Mouse (Mus musculus) intestine, embryonic 15.5 days (tissue): ENCODE data around the gene Zbtb3. TPM values are rescaled to one million over a fixed set of nuclear protein-coding genes. Genes with fewer than 3 reads are reported as not detected.

Experiments used
- ATAC-seq: fragments of 200-750 bp; cut with Nextera tagmentation; 2 replicates; pipeline ENCODE4 v1.8.0; 2017; ENCODE audit warnings: moderate TSS enrichment, moderate library complexity
- H3K27ac ChIP-seq: fragments of 300-500 bp; sonication (generic); 2 replicates; pipeline ENCODE4 v1.5.1; 2015; ENCODE audit warnings: mild to moderate bottlenecking, inconsistent platforms
- H3K27me3 ChIP-seq: fragments of 300-500 bp; sonication (generic); replicated peaks from 2 replicates; pipeline ENCODE4 v1.6.1; 2015; ENCODE audit warnings: inconsistent platforms
- H3K36me3 ChIP-seq: fragments of 300-500 bp; sonication (generic); 2 replicates; pipeline ENCODE4 v1.6.1; 2015; ENCODE audit warnings: inconsistent platforms
- H3K4me1 ChIP-seq: fragments of 300-500 bp; sonication (generic); replicated peaks from 2 replicates; pipeline ENCODE4 v1.6.1; 2015; ENCODE audit warnings: inconsistent platforms
- H3K4me2 ChIP-seq: fragments of 300-500 bp; sonication (generic); replicated peaks from 2 replicates; pipeline ENCODE4 v1.6.1; 2015; ENCODE audit warnings: mild to moderate bottlenecking, inconsistent platforms
- H3K4me3 ChIP-seq: fragments of 300-500 bp; sonication (generic); replicated peaks from 2 replicates; pipeline ENCODE4 v1.5.1; 2015; ENCODE audit warnings: inconsistent platforms
- H3K9ac ChIP-seq: fragments of 300-500 bp; sonication (generic); 2 replicates; pipeline ENCODE4 v1.6.1; 2015; ENCODE audit warnings: inconsistent platforms
- H3K9me3 ChIP-seq: fragments of 300-500 bp; sonication (generic); 2 replicates; pipeline ENCODE4 v1.6.1; 2016; ENCODE audit warnings: inconsistent platforms
- WGBS: fragments of 180-500 bp; shearing (Covaris S2); methylation state at CpG from one replicate; pipeline ENCODE4 v1.1.7; 2015; 5-methylcytosine and 5-hydroxymethylcytosine counted together
- polyA plus RNA-seq: library from polyadenylated mRNA; unstranded; fragments of >200 nt; fragmentation: Nextera tagmentation; extraction: Ambion mirVana; gene quantifications from 2 replicates; pipeline ENCODE4 v1.2.1, GENCODE M21; 2015

Gene Zbtb3
- polyA plus RNA-seq, 1 experiment from 2014 or later, result 4.0 TPM

GRCm38 (mm10) chr19:8850402-8850901 lies 48.1 kb downstream of the Zbtb3 start, which contains the start of gene Lrrn4cl:
TSS of gene Lrrn4cl (plus strand) at chr19:8850768.
- Histone ChIP-seq H3K9ac (no peak within 1 kb of the TSS), H3K4me2 (peak within 1 kb of the TSS; percentile 22; the same call in 1 of the 2 replicates), H3K9me3 (no peaks in the 10 kb centered on the region), H3K27ac (0 out of 2 replicates have a peak within 1 kb of the TSS, but pooled peaks have one; percentile 28), H3K36me3 (peaks cover 8% of the 10 kb centered on the region; the same call in 1 of the 2 replicates), H3K4me3 (no peak within 1 kb of the TSS), H3K4me1 (peaks cover 13% of the 10 kb centered on the region; the same call in 1 of the 2 replicates), H3K27me3 (no peaks in the 10 kb centered on the region)
- WGBS, result 20% methylated on average over 7 of the region's 7 CpGs
- ATAC-seq, result peak; percentile 89

- Histone ChIP-seq H3K9ac (no peak overlapping the region), H3K36me3 (peaks cover under 1% of the 10 kb centered on the region; the same call in 1 of the 2 replicates), H3K27me3 (no peaks in the 10 kb centered on the region), H3K4me2 (no peak overlapping the region), H3K4me3 (no peak overlapping the region), H3K9me3 (no peaks in the 10 kb centered on the region), H3K27ac (no peak overlapping the region), H3K4me1 (peaks cover 13% of the 10 kb centered on the region; the same call in 1 of the 2 replicates)
- 44% methylated on average over 7 of the region's 7 CpGs for WGBS
- ATAC-seq, result no peak
Observed at GRCm38 (mm10) chr19:8851639-8852038, 49.3 kb downstream of the Zbtb3 start.

GRCm38 (mm10) chr19:8852236-8852928 lies 50.0 kb downstream of the Zbtb3 start:
- Histone ChIP-seq H3K9me3 (no peaks in the 10 kb centered on the region), H3K4me3 (no peak overlapping the region), H3K36me3 (no peaks in the 10 kb centered on the region), H3K27ac (no peak overlapping the region), H3K4me2 (no peak overlapping the region), H3K27me3 (no peaks in the 10 kb centered on the region), H3K9ac (no peak overlapping the region), H3K4me1 (peaks cover 13% of the 10 kb centered on the region; the same call in 1 of the 2 replicates)
- no peak for ATAC-seq
- 51% methylated on average over 10 of the region's 10 CpGs for WGBS

- Histone ChIP-seq H3K4me1 (peaks cover 13% of the 10 kb centered on the region; the same call in 1 of the 2 replicates), H3K27me3 (no peaks in the 10 kb centered on the region), H3K4me3 (no peak overlapping the region), H3K36me3 (no peaks in the 10 kb centered on the region), H3K4me2 (no peak overlapping the region), H3K9me3 (no peaks in the 10 kb centered on the region), H3K9ac (no peak overlapping the region), H3K27ac (no peak overlapping the region)
- ATAC-seq, result no peak
- WGBS, result 83% methylated on average over 3 of the region's 3 CpGs
Observed at GRCm38 (mm10) chr19:8853117-8853516, 50.8 kb downstream of the Zbtb3 start.

Other genes starting within 250 kb of the Zbtb3 start
- 0.05 TPM in 1 of 2 replicates, not detected in the other for gene Slc22a8, start 211.3 kb upstream of the Zbtb3 start, polyA plus RNA-seq
- 0.05 TPM in 1 of 2 replicates, not detected in the other for gene Slc22a6, start 184.5 kb upstream of the Zbtb3 start, polyA plus RNA-seq
- 0.64 and 1.1 TPM in 2 replicates for gene Chrm1, start 138.8 kb upstream of the Zbtb3 start, polyA plus RNA-seq
- gene Slc3a2, start 79.2 kb upstream of the Zbtb3 start, polyA plus RNA-seq, result 161 and 163 TPM in 2 replicates
- gene Wdr74, start 66.7 kb upstream of the Zbtb3 start, polyA plus RNA-seq, result 77.3 and 88.5 TPM in 2 replicates
- gene 1700092M07Rik, start 61.8 kb upstream of the Zbtb3 start, polyA plus RNA-seq, result 1.8 TPM in 2 replicates
- gene Stx5a, start 61.1 kb upstream of the Zbtb3 start, polyA plus RNA-seq, result 119 and 121 TPM in 2 replicates
- 143 and 146 TPM in 2 replicates for gene Nxf1, start 45.5 kb upstream of the Zbtb3 start, polyA plus RNA-seq
- gene Tmem223, start 31.6 kb upstream of the Zbtb3 start, polyA plus RNA-seq, result 164 and 177 TPM in 2 replicates
- gene Tmem179b, start 28.1 kb upstream of the Zbtb3 start, polyA plus RNA-seq, result 90.4 and 102 TPM in 2 replicates
- gene Taf6l, start 16.1 kb upstream of the Zbtb3 start, polyA plus RNA-seq, result 25.2 and 26.9 TPM in 2 replicates
- 137 and 147 TPM in 2 replicates for gene Polr2g, start 4.0 kb upstream of the Zbtb3 start, polyA plus RNA-seq
- 48.2 and 49.3 TPM in 2 replicates for gene Ttc9c, start 16.8 kb downstream of the Zbtb3 start, polyA plus RNA-seq
- gene Hnrnpul2, start 17.5 kb downstream of the Zbtb3 start, polyA plus RNA-seq, result 5.1 and 5.4 TPM in 2 replicates
- gene AC129217.1, start 27.2 kb downstream of the Zbtb3 start, polyA plus RNA-seq, result not detected in 2 replicates
- 40.6 and 48.3 TPM in 2 replicates for gene Bscl2, start 34.9 kb downstream of the Zbtb3 start, polyA plus RNA-seq
- 16.0 and 17.3 TPM in 2 replicates for gene Gng3, start 36.6 kb downstream of the Zbtb3 start, polyA plus RNA-seq
- 1.6 and 2.0 TPM in 2 replicates for gene Lrrn4cl, start 48.2 kb downstream of the Zbtb3 start, polyA plus RNA-seq
- 163 and 167 TPM in 2 replicates for gene Ubxn1, start 68.9 kb downstream of the Zbtb3 start, polyA plus RNA-seq
- 62.7 and 63.9 TPM in 2 replicates for gene Uqcc3, start 78.4 kb downstream of the Zbtb3 start, polyA plus RNA-seq
- gene Lbhd1, start 81.2 kb downstream of the Zbtb3 start, polyA plus RNA-seq, result 72.5 and 95.3 TPM in 2 replicates
- not detected in 2 replicates for gene Gm49403, start 81.4 kb downstream of the Zbtb3 start, polyA plus RNA-seq
- gene 1810009A15Rik, start 86.3 kb downstream of the Zbtb3 start, polyA plus RNA-seq, result 86.5 and 95.2 TPM in 2 replicates
- gene Gm49416, start 86.4 kb downstream of the Zbtb3 start, polyA plus RNA-seq, result not detected in 2 replicates
- 40.0 and 41.5 TPM in 2 replicates for gene Ints5, start 90.5 kb downstream of the Zbtb3 start, polyA plus RNA-seq
- gene Ganab, start 95.5 kb downstream of the Zbtb3 start, polyA plus RNA-seq, result 92.6 and 93.3 TPM in 2 replicates
- 40.0 and 44.7 TPM in 2 replicates for gene B3gat3, start 117.8 kb downstream of the Zbtb3 start, polyA plus RNA-seq
- gene Rom1, start 126.8 kb downstream of the Zbtb3 start, polyA plus RNA-seq, result 2.7 and 3.3 TPM in 2 replicates
- 24.2 and 28.4 TPM in 2 replicates for gene Eml3, start 127.0 kb downstream of the Zbtb3 start, polyA plus RNA-seq
- 130 and 139 TPM in 2 replicates for gene Mta2, start 139.3 kb downstream of the Zbtb3 start, polyA plus RNA-seq
- gene Tut1, start 151.3 kb downstream of the Zbtb3 start, polyA plus RNA-seq, result 29.7 and 30.4 TPM in 2 replicates
- 436 and 453 TPM in 2 replicates for gene Eef1g, start 164.5 kb downstream of the Zbtb3 start, polyA plus RNA-seq
- 22.4 and 25.0 TPM in 2 replicates for gene Ahnak, start 186.7 kb downstream of the Zbtb3 start, polyA plus RNA-seq